Mouse (Mus musculus) G1E (cell line): ENCODE results near the gene Gls2. TPM values are rescaled to one million over a fixed set of nuclear protein-coding genes. Genes with fewer than 3 reads are reported as not detected.
A peak's percentile ranks its signal among the peaks of the same experiment; 100 is the strongest.
"Not testable (repeated sequence)": the region's sequence is repeated elsewhere in the genome, so short reads cannot be mapped to it uniquely, and the experiment has no call there.

ENCODE experiments used
- ATAC-seq: 2 replicates; pipeline ENCODE4 v1.8.0; 2016; ENCODE audit warnings: mild to moderate bottlenecking; ENCODE audit not compliant: insufficient number of reproducible peaks, poor library complexity, low FRiP score, severe bottlenecking; ENCODE audit errors: extremely low read depth
- DNase-seq: peaks from one replicate; pipeline ENCODE4 v3.0.0; 2012; ENCODE audit warnings: low spot score
- H3K27me3 ChIP-seq: 2 replicates; pipeline ENCODE4 v1.6.1; 2012; ENCODE audit warnings: mild to moderate bottlenecking, low read length, inconsistent platforms; ENCODE audit not compliant: insufficient read depth
- H3K36me3 ChIP-seq: replicated peaks from 2 replicates; pipeline ENCODE3; 2012; ENCODE audit warnings: mild to moderate bottlenecking, inconsistent platforms
- H3K4me1 ChIP-seq: 2 replicates; pipeline ENCODE4 v1.6.1; 2012; ENCODE audit warnings: low read depth, low read length, inconsistent platforms, mixed read lengths; ENCODE audit not compliant: insufficient read depth
- H3K4me3 ChIP-seq: 2 replicates; pipeline ENCODE4 v1.5.1; 2012; ENCODE audit warnings: low read depth, mild to moderate bottlenecking, inconsistent platforms, low read length, moderate library complexity, mixed read lengths
- H3K9me3 ChIP-seq: replicated peaks from 2 replicates; pipeline ENCODE4 v1.6.1; 2012; ENCODE audit warnings: inconsistent platforms
- CTCF ChIP-seq: IDR thresholded peaks from 2 replicates; pipeline ENCODE4 v1.5.1; 2012; ENCODE audit warnings: low read depth, low read length, inconsistent platforms, mixed read lengths
- GATA1 ChIP-seq: IDR thresholded peaks from 2 replicates; pipeline ENCODE4 v1.6.1; 2012; ENCODE audit warnings: borderline replicate concordance, low read length, inconsistent platforms, mixed read lengths
- GATA2 ChIP-seq: IDR thresholded peaks from 2 replicates; pipeline ENCODE4 v1.6.1; 2012; ENCODE audit warnings: low read depth, low read length, inconsistent platforms, borderline replicate concordance
- POLR2AphosphoS5 ChIP-seq: IDR thresholded peaks from 2 replicates; pipeline ENCODE4 v1.6.1; 2012; ENCODE audit warnings: low read depth, low read length, inconsistent platforms; ENCODE audit not compliant: insufficient replicate concordance
- TAL1 ChIP-seq: conservative IDR thresholded peaks from 2 replicates; pipeline ENCODE4 v1.6.1; 2012; ENCODE audit warnings: low read depth, low read length, inconsistent platforms, mixed read lengths
- polyA plus RNA-seq: library from polyadenylated mRNA; stranded (reverse); fragments of >175 nt; gene quantifications from 2 replicates; pipeline ENCODE4 v1.2.3, GENCODE M21; 2012
- total RNA-seq, 2 experiments: library from RNA; stranded (forward) in 1 of 2; stranded (reverse) in 1 of 2; fragments of 200-1000 nt in 1 of 2; fragments of >200 nt in 1 of 2; fragmentation: Nextera tagmentation in 1 of 2; gene quantifications; 2 replicates each; pipeline ENCODE4 v1.2.3; 2014 to 2017

Gene Gls2
- total and polyA plus RNA-seq, 3 experiments, result 4.0 to 15.0 (median 11.1) TPM

GRCm38 (mm10) chr10:128167091-128167490, 27.2 kb upstream of the Gls2 start:
- TF ChIP-seq GATA2 (no peak), CTCF (no peak), POLR2AphosphoS5 (no peak), GATA1 (no peak), TAL1 (no peak)
- ATAC-seq (no peak), DNase-seq (no peak)
- Histone ChIP-seq H3K9me3 (no peaks in the 10 kb centered on the region), H3K4me3 (no peak overlapping the region), H3K36me3 (peaks cover 6% of the 10 kb centered on the region), H3K4me1 (0 out of 2 replicates have a peak, but pooled peaks cover 3% of the 10 kb centered on the region), H3K27me3 (no peaks in the 10 kb centered on the region)

- not testable (repeated sequence) for H3K27me3 ChIP-seq, H3K9me3 ChIP-seq
Measured at GRCm38 (mm10) chr10:128171348-128171747, 22.9 kb upstream of the Gls2 start.

GRCm38 (mm10) chr10:128175302-128175701, 19.0 kb upstream of the Gls2 start:
- ATAC-seq, result no peak
- Histone ChIP-seq H3K4me1 (peaks cover 23% of the 10 kb centered on the region), H3K27me3 (no peaks in the 10 kb centered on the region), H3K36me3 (no peaks in the 10 kb centered on the region), H3K9me3 (no peaks in the 10 kb centered on the region), H3K4me3 (peak overlapping the region; percentile 70; the same call in 1 of the 2 replicates)
- TF ChIP-seq TAL1, result no peak
- no peak for DNase-seq

More at GRCm38 (mm10) chr10:128171348-128171747, 22.9 kb upstream of the Gls2 start:
- not testable (repeated sequence) for H3K36me3 ChIP-seq, DNase-seq, H3K4me3 ChIP-seq, ATAC-seq
- H3K4me1 ChIP-seq, result peaks cover 12% of the 10 kb centered on the region

GRCm38 (mm10) chr10:128175996-128176755, 18.1 kb upstream of the Gls2 start:
- Histone ChIP-seq H3K27me3 (no peaks in the 10 kb centered on the region), H3K36me3 (no peaks in the 10 kb centered on the region), H3K9me3 (no peaks in the 10 kb centered on the region), H3K4me3 (peak overlapping the region; percentile 70), H3K4me1 (peaks cover 23% of the 10 kb centered on the region)
- DNase-seq (peak; percentile 58), ATAC-seq (peak; percentile 75)
- TF ChIP-seq GATA2 (no peak), TAL1 (no peak), CTCF (no peak), GATA1 (no peak), POLR2AphosphoS5 (no peak)

GRCm38 (mm10) chr10:128177316-128177715, 16.9 kb upstream of the Gls2 start:
- H3K27me3 ChIP-seq, result no peaks in the 10 kb centered on the region
- no peaks in the 10 kb centered on the region for H3K36me3 ChIP-seq
- no peak for ATAC-seq
- TF ChIP-seq GATA1 (no peak), TAL1 (no peak), POLR2AphosphoS5 (no peak), GATA2 (no peak), CTCF (no peak)
- no peaks in the 10 kb centered on the region for H3K9me3 ChIP-seq
- H3K4me1 ChIP-seq, result peaks cover 23% of the 10 kb centered on the region
- no peak overlapping the region for H3K4me3 ChIP-seq
- no peak for DNase-seq

GRCm38 (mm10) chr10:128179989-128180388, 14.3 kb upstream of the Gls2 start, which contains the start of gene Rbms2:
TSS of gene Rbms2 (minus strand) at chr10:128180297.
- no peaks in the 10 kb centered on the region for H3K9me3 ChIP-seq

More at GRCm38 (mm10) chr10:128179989-128180388, 14.3 kb upstream of the Gls2 start, which contains the start of gene Rbms2:
- ATAC-seq, result no peak
- TF ChIP-seq CTCF, result no peak
- no peak for TF ChIP-seq POLR2AphosphoS5
- TF ChIP-seq GATA2, result no peak
- TF ChIP-seq TAL1, result no peak
- no peak for TF ChIP-seq GATA1
- Histone ChIP-seq H3K27me3 (no peaks in the 10 kb centered on the region), H3K4me3 (peak within 1 kb of the TSS; percentile 20; the same call in 1 of the 2 replicates), H3K36me3 (no peaks in the 10 kb centered on the region), H3K4me1 (peaks cover 25% of the 10 kb centered on the region)
- no peak for DNase-seq
